Mouse (Mus musculus): Measurements from ENCODE around the gene Fam131a. TPM values are rescaled to one million over a fixed set of nuclear protein-coding genes. Genes with fewer than 3 reads are reported as not detected.
A peak's percentile ranks its signal among the peaks of the same experiment; 100 is the strongest.

Fam131a gene
- polyA plus RNA-seq, 1 experiment from 2014 or later: 5.2 TPM

DNA sequence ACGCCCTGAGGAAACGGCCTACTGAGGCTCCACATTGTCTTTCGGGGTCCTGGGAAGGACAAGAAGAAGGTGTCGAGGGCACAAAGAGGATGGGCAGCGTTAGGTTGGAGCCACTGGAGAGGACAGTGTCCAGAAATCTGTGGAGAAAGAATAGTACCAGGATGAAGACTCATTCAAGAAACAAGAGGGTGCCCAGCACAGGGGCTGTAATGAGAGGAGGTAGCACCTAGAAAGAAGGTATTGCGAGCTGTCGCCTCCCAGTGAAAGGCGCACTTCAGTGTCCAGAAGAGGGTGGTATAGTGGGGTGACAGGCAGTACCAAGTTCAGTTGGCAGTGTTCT lies 23.8 kb downstream of the Fam131a start:
- no peaks in the 10 kb centered on the region for H3K9me3 ChIP-seq (replicated peaks)
- H3K27ac ChIP-seq (ENCODE audit: poor library complexity, severe bottlenecking): peak overlapping the region; percentile 91
- peaks cover 26% of the 10 kb centered on the region for H3K36me3 ChIP-seq
- H3K4me3 ChIP-seq: peak overlapping the region; percentile 62
- H3K9ac ChIP-seq: peak overlapping the region; percentile 76
- H3K4me1 ChIP-seq (replicated peaks): peaks cover 44% of the 10 kb centered on the region
- WGBS: under 1% methylated on average over 8 of the region's 8 CpGs
- H3K27me3 ChIP-seq (replicated peaks): no peaks in the 10 kb centered on the region
- H3K4me2 ChIP-seq: peak overlapping the region; percentile 82
- no peak for ATAC-seq (ENCODE audit: insufficient number of reproducible peaks, low FRiP score)

DNA sequence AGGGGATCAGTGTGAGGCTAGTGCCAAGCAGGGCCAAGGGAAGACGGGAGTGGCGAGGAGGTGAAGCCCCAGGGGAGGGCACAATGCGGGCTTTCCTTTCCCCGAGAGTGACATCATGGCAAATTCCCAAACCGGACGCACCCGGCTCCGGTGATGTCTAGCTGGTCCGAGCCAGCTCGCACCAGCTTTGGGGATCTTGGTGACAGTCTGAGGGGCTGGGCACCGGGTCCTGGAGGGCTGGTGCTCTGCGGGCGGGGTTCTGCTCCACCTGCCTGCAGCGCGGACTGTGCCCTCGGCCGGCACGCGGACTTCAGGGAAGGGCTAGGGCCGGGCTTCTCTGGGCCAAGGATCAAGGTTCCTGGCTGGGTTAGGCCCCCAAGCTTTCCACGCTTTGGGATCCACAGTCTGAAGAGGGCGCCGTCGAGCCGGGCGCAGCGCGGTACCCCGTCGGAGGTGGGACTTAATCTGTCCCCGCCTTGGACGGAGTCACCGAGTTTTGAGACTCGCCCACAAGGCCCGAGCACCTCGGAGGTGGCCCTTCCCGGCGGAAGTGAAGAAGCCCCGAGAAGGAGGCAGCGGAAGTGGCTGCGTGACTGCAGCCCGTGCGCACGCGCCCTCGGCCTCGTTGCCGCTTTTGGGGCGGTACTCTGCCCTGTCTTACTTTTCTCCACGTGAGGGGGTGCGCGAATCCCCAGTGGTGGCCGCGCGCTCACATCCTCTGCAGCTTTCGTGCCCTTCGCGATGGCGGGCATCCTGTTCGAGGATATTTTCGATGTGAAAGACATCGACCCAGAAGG lies 24.3 kb downstream of the Fam131a start, which contains the start of the genes Polr2h and Clcn2:
Gene Polr2h (plus strand): TSS at position 485 of the 797 bp plus-strand sequence.
Gene Clcn2 (minus strand): TSS at position 566 of the 797 bp plus-strand sequence.
- no peaks in the 10 kb centered on the region for H3K9me3 ChIP-seq (replicated peaks)
- H3K27me3 ChIP-seq (replicated peaks): no peaks in the 10 kb centered on the region
- peaks cover 27% of the 10 kb centered on the region for H3K36me3 ChIP-seq
- peak within 1 kb of the TSS; percentile 62 for H3K4me3 ChIP-seq
- peak; percentile 86 for ATAC-seq (ENCODE audit: insufficient number of reproducible peaks, low FRiP score)
- peak within 1 kb of the TSS; percentile 76 for H3K9ac ChIP-seq
- WGBS: under 1% methylated on average over 62 of the region's 62 CpGs
- H3K27ac ChIP-seq (ENCODE audit: poor library complexity, severe bottlenecking): peak within 1 kb of the TSS; percentile 91
- H3K4me1 ChIP-seq (replicated peaks): peaks cover 44% of the 10 kb centered on the region
- H3K4me2 ChIP-seq: peak within 1 kb of the TSS; percentile 82

DNA sequence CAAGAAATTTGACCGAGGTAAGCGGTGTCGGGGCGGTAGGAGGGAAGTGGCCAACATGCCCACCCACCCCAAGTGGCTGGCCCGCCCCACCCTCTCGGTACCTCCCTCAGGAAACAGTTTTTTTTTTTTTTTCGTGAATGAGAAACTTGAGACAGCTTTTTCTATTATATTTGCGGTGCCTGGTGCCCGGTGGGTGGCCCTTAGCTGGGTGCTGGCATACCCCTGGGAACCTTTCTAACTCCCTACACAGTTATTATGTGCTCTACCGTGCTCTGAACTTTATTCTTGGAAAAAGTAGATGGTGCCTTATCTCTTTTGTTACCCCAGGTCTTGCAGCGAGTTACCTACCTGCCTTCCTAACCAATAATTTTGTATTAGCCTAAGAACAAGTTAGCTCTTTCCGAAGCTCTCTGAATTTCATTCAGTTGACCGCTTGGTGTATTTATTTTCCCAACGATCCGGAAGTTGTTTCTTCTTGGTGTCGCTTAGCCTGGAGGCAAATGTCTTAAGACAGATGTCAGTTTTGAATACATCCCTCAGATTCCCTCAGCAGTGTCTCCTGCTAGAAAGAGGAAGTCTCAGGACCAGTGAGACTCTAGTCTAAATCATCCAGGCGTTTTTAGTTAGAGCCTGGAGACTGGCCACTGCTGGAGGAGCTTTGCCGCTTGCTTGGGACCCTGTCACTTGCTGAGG lies 25.1 kb downstream of the Fam131a start:
- peak; percentile 24 for ATAC-seq (ENCODE audit: insufficient number of reproducible peaks, low FRiP score)

DNA sequence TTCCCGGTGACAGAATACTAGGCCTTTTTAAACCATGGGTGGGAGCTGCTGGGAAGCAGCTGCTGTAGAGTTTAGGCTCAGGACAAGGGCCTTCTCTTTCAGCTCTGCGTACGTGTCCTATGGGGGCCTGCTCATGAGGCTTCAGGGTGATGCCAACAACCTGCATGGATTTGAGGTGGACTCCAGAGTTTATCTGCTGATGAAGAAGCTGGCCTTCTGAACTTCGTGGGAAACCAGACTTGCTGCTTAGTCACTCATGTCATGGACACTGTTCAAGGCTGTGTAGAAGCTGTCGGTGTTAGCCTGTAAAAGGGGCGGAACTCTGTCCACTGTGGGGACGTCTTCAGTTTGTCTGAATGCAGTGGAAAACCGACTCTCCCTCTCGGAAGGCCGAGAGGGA lies 28.8 kb downstream of the Fam131a start:
- Histone ChIP-seq H3K36me3 (peaks cover 25% of the 10 kb centered on the region), H3K4me1 (replicated peaks) (peaks cover 10% of the 10 kb centered on the region; the same call in 1 of the 2 replicates), H3K27me3 (replicated peaks) (no peaks in the 10 kb centered on the region), H3K9me3 (replicated peaks) (no peaks in the 10 kb centered on the region), H3K4me3 (no peak overlapping the region), H3K27ac (ENCODE audit: poor library complexity, severe bottlenecking) (no peak overlapping the region), H3K9ac (no peak overlapping the region), H3K4me2 (no peak overlapping the region)
- WGBS: 74% methylated on average over 10 of the region's 10 CpGs
- no peak for ATAC-seq (ENCODE audit: insufficient number of reproducible peaks, low FRiP score)

More for the DNA sequence above, 25.1 kb downstream of the Fam131a start:
- Histone ChIP-seq H3K36me3 (peaks cover 25% of the 10 kb centered on the region), H3K4me3 (peak overlapping the region; percentile 62), H3K27ac (ENCODE audit: poor library complexity, severe bottlenecking) (peak overlapping the region; percentile 91), H3K4me1 (replicated peaks) (peaks cover 39% of the 10 kb centered on the region), H3K9ac (peak overlapping the region; percentile 76), H3K9me3 (replicated peaks) (no peaks in the 10 kb centered on the region), H3K27me3 (replicated peaks) (no peaks in the 10 kb centered on the region), H3K4me2 (peak overlapping the region; percentile 82)
- 3% methylated on average over 18 of the region's 18 CpGs for WGBS

- no peaks in the 10 kb centered on the region for H3K9me3 ChIP-seq (replicated peaks)
- peaks cover 25% of the 10 kb centered on the region for H3K36me3 ChIP-seq
- H3K27me3 ChIP-seq (replicated peaks): no peaks in the 10 kb centered on the region
- no peak overlapping the region for H3K4me3 ChIP-seq
- no peak overlapping the region for H3K27ac ChIP-seq (ENCODE audit: poor library complexity, severe bottlenecking)
- no peak overlapping the region for H3K9ac ChIP-seq
- no peak for ATAC-seq (ENCODE audit: insufficient number of reproducible peaks, low FRiP score)
- 51% methylated on average over 4 of the region's 4 CpGs for WGBS
- no peak overlapping the region for H3K4me2 ChIP-seq
- peaks cover 6% of the 10 kb centered on the region; the same call in 1 of the 2 replicates for H3K4me1 ChIP-seq (replicated peaks)
These were observed 29.7 kb downstream of the Fam131a start for GRCm38 (mm10) chr16:20722736-20723135.

DNA sequence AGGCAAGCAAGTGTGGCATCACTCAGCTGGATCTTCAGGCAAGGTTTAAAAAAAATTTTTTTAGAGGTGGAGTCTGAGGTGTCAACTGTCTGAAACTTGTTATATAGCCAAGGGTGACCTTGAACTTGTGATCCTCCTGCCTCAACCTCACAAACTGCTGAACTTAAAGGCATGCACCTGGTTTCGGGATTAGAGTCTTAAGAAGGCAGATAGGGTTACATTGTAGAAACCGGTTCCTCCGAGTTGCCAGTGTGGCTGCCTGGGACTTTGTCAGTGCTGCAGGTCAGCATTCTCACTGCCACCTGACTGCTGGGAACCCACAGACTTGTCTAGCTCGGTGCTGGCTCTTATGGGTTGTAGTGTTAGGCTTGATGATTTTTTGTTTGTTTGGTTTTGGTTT lies 30.2 kb downstream of the Fam131a start:
- H3K9ac ChIP-seq: no peak overlapping the region
- no peak overlapping the region for H3K4me2 ChIP-seq
- H3K4me3 ChIP-seq: no peak overlapping the region
- H3K36me3 ChIP-seq: peaks cover 25% of the 10 kb centered on the region
- H3K4me1 ChIP-seq (replicated peaks): peaks cover 6% of the 10 kb centered on the region; the same call in 1 of the 2 replicates
- WGBS: 46% methylated on average over 4 of the region's 4 CpGs
- no peaks in the 10 kb centered on the region for H3K27me3 ChIP-seq (replicated peaks)
- H3K9me3 ChIP-seq (replicated peaks): no peaks in the 10 kb centered on the region
- H3K27ac ChIP-seq (ENCODE audit: poor library complexity, severe bottlenecking): no peak overlapping the region
- ATAC-seq (ENCODE audit: insufficient number of reproducible peaks, low FRiP score): no peak

DNA sequence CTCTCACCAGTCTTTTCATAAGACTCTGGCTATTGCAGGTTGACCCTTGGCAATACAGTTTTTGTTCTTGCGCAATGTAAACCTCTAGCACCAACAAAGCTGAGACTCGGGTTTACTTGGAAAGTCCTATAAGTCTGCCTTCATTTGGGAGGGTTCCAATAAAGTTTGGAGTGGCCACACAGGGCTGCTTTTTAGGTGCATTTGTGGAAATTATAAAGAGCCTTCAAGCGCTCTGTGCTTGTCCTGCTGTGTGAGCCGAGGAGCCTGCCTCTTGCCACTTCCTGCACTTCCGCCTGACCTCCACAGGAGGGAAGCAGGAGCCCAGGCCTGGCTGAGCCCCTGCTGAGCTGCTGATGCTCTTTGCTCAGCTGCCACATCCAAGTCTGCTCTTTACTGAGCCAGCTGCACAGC lies 31.3 kb downstream of the Fam131a start:
- no peaks in the 10 kb centered on the region for H3K27me3 ChIP-seq (replicated peaks)
- peak; percentile 54; the same call in 1 of the 2 replicates for ATAC-seq (ENCODE audit: insufficient number of reproducible peaks, low FRiP score)
- no peak overlapping the region for H3K4me3 ChIP-seq
- no peaks in the 10 kb centered on the region for H3K4me1 ChIP-seq (replicated peaks)
- H3K9me3 ChIP-seq (replicated peaks): no peaks in the 10 kb centered on the region
- H3K9ac ChIP-seq: no peak overlapping the region
- peaks cover 25% of the 10 kb centered on the region for H3K36me3 ChIP-seq
- no peak overlapping the region for H3K27ac ChIP-seq (ENCODE audit: poor library complexity, severe bottlenecking)
- H3K4me2 ChIP-seq: no peak overlapping the region
- WGBS: 28% methylated on average over 5 of the region's 5 CpGs

GRCm38 (mm10) chr16:20725321-20725720 lies 32.3 kb downstream of the Fam131a start:
- H3K4me2 ChIP-seq: no peak overlapping the region
- no peak overlapping the region for H3K4me3 ChIP-seq
- ATAC-seq (ENCODE audit: insufficient number of reproducible peaks, low FRiP score): no peak
- H3K27ac ChIP-seq (ENCODE audit: poor library complexity, severe bottlenecking): no peak overlapping the region
- peaks cover 20% of the 10 kb centered on the region for H3K36me3 ChIP-seq
- H3K4me1 ChIP-seq (replicated peaks): no peaks in the 10 kb centered on the region
- no peaks in the 10 kb centered on the region for H3K9me3 ChIP-seq (replicated peaks)
- 72% methylated on average over 7 of the region's 7 CpGs for WGBS
- H3K27me3 ChIP-seq (replicated peaks): peaks cover 3% of the 10 kb centered on the region
- no peak overlapping the region for H3K9ac ChIP-seq

GRCm38 (mm10) chr16:20725750-20726149 lies 32.7 kb downstream of the Fam131a start:
- Histone ChIP-seq H3K9me3 (replicated peaks) (no peaks in the 10 kb centered on the region), H3K4me3 (no peak overlapping the region), H3K27me3 (replicated peaks) (peaks cover 6% of the 10 kb centered on the region), H3K9ac (no peak overlapping the region), H3K27ac (ENCODE audit: poor library complexity, severe bottlenecking) (no peak overlapping the region), H3K4me2 (no peak overlapping the region), H3K4me1 (replicated peaks) (no peaks in the 10 kb centered on the region), H3K36me3 (peaks cover 15% of the 10 kb centered on the region)
- WGBS: 69% methylated on average over 4 of the region's 4 CpGs
- ATAC-seq (ENCODE audit: insufficient number of reproducible peaks, low FRiP score): no peak

DNA sequence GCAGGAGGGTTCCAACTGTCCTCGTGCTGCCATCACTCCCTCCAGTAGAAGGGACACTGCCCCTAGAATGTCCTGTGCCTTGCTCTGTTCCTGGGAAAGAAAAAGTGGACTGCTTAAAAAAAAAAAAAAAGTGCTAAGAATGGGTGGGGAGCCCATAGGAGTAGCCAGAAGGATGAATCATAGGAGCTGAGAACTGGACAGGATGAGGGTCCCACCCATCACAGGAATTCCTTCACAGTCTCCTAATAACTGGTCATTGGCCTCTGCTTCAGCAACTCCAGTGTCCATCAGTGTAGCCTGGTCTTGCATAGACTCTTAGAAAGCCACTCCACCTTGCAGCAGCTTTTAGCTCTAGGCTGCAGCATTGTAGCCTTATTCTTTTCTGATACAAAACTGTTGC lies 33.3 kb downstream of the Fam131a start:
- no peak overlapping the region for H3K9ac ChIP-seq
- H3K27me3 ChIP-seq (replicated peaks): peaks cover 7% of the 10 kb centered on the region
- no peak overlapping the region for H3K27ac ChIP-seq (ENCODE audit: poor library complexity, severe bottlenecking)
- no peak for ATAC-seq (ENCODE audit: insufficient number of reproducible peaks, low FRiP score)
- no peaks in the 10 kb centered on the region for H3K4me1 ChIP-seq (replicated peaks)
- peaks cover 12% of the 10 kb centered on the region for H3K36me3 ChIP-seq
- no peak overlapping the region for H3K4me3 ChIP-seq
- 39% methylated on average over 1 of the region's 1 CpGs for WGBS
- no peak overlapping the region for H3K4me2 ChIP-seq
- H3K9me3 ChIP-seq (replicated peaks): no peaks in the 10 kb centered on the region

DNA sequence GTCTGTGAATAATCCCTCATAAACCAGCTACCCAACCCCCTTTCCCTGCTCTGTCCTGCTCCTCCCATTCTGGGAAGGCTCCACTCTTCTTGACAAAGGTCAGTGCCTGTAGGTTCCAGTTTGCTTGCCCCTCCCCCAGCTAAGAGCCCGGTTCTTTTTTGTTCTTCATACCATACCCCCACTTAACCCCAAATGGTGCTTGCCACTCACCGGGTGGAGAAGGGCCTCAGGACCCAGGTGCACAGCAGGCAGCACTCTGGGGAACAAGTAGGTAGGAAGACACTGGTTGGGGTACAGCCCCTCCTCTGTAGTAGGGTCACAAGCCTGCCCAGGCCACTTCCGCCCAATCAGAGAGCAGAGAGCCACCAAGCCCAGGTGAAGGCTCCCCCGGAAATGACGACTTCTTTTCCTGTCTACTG lies 37.3 kb downstream of the Fam131a start:
- no peak overlapping the region for H3K27ac ChIP-seq (ENCODE audit: poor library complexity, severe bottlenecking)
- no peak overlapping the region for H3K4me3 ChIP-seq
- peaks cover 19% of the 10 kb centered on the region for H3K4me1 ChIP-seq (replicated peaks)
- ATAC-seq (ENCODE audit: insufficient number of reproducible peaks, low FRiP score): no peak
- H3K9me3 ChIP-seq (replicated peaks): no peaks in the 10 kb centered on the region
- WGBS: 31% methylated on average over 5 of the region's 5 CpGs
- H3K27me3 ChIP-seq (replicated peaks): peaks cover 38% of the 10 kb centered on the region
- H3K36me3 ChIP-seq: no peaks in the 10 kb centered on the region
- H3K9ac ChIP-seq: no peak overlapping the region
- H3K4me2 ChIP-seq: no peak overlapping the region
